Mouse (Mus musculus): ENCODE data around the gene Tecr. TPM values are rescaled to one million over a fixed set of nuclear protein-coding genes. Genes with fewer than 3 reads are reported as not detected.

Gene Tecr
- polyA plus RNA-seq, 1 experiment from 2014 or later, result 347 TPM

- H3K27me3 ChIP-seq (ENCODE audit: control insufficient read depth, insufficient read depth, low read depth, low read length), result no peaks in the 10 kb centered on the region
- H3K27ac ChIP-seq (ENCODE audit: low read length), result 0 out of 2 replicates have a peak overlapping the region, but pooled peaks have one; percentile 47
- peak overlapping the region; percentile 88 for H3K4me2 ChIP-seq (ENCODE audit: low read depth, low read length)
- 0 out of 2 replicates have a peak, but pooled peaks cover 4% of the 10 kb centered on the region for H3K36me3 ChIP-seq (ENCODE audit: control insufficient read depth, insufficient read depth)
- H3K4me3 ChIP-seq (ENCODE audit: low read depth, low read length), result peak overlapping the region; percentile 91
- no peaks in the 10 kb centered on the region for H3K9me3 ChIP-seq (replicated peaks; ENCODE audit: control insufficient read depth, low read length)
- peaks cover 44% of the 10 kb centered on the region for H3K4me1 ChIP-seq (ENCODE audit: control insufficient read depth, low read depth, low read length)
- H3K9ac ChIP-seq (ENCODE audit: low read depth, low read length), result 0 out of 2 replicates have a peak overlapping the region, but pooled peaks have one; percentile 10
- peak; percentile 55 for ATAC-seq (ENCODE audit: low read depth)
- WGBS (ENCODE audit: insufficient replicate concordance), result 73% methylated on average over 9 of the region's 9 CpGs
Observed at GRCm38 (mm10) chr8:83565731-83566375, 41.9 kb downstream of the Tecr start.

DNA sequence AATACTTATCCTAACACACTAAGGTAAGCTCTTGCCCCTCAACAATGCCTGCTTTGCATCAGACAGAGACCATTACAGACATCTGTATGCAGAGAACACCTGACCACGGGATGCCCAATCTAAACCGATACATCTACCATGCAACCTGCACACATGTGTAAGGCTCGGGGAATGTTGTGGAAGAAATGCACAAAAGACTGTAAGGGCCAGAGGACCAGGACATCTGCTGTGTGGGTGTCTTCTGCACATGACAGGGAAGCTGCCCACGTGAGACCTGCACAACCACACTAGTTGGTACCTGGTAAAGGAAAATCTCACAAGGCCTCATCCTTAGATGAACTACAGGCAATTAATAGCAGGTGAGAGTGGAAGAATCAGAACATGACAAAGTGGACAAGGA lies 44.5 kb downstream of the Tecr start:
- no peak for ATAC-seq (ENCODE audit: low read depth)
- H3K27ac ChIP-seq (ENCODE audit: low read length), result no peak overlapping the region
- WGBS (ENCODE audit: insufficient replicate concordance), result 67% methylated on average over 4 of the region's 4 CpGs
- H3K4me3 ChIP-seq (ENCODE audit: low read depth, low read length), result no peak overlapping the region
- no peaks in the 10 kb centered on the region for H3K27me3 ChIP-seq (ENCODE audit: control insufficient read depth, insufficient read depth, low read depth, low read length)
- no peaks in the 10 kb centered on the region for H3K9me3 ChIP-seq (replicated peaks; ENCODE audit: control insufficient read depth, low read length)
- H3K4me2 ChIP-seq (ENCODE audit: low read depth, low read length), result no peak overlapping the region; the same call in 1 of the 2 replicates
- H3K36me3 ChIP-seq (ENCODE audit: control insufficient read depth, insufficient read depth), result no peaks in the 10 kb centered on the region
- peak overlapping the region; percentile 26; the same call in 1 of the 2 replicates for H3K9ac ChIP-seq (ENCODE audit: low read depth, low read length)
- H3K4me1 ChIP-seq (ENCODE audit: control insufficient read depth, low read depth, low read length), result peaks cover 42% of the 10 kb centered on the region

GRCm38 (mm10) chr8:83562669-83563068 lies 45.1 kb downstream of the Tecr start:
- ATAC-seq (ENCODE audit: low read depth), result peak; percentile 53
- Histone ChIP-seq H3K9ac (ENCODE audit: low read depth, low read length) (peak overlapping the region; percentile 26), H3K36me3 (ENCODE audit: control insufficient read depth, insufficient read depth) (no peaks in the 10 kb centered on the region), H3K4me1 (ENCODE audit: control insufficient read depth, low read depth, low read length) (peaks cover 37% of the 10 kb centered on the region), H3K9me3 (replicated peaks; ENCODE audit: control insufficient read depth, low read length) (no peaks in the 10 kb centered on the region), H3K4me2 (ENCODE audit: low read depth, low read length) (peak overlapping the region; percentile 45), H3K27me3 (ENCODE audit: control insufficient read depth, insufficient read depth, low read depth, low read length) (no peaks in the 10 kb centered on the region), H3K27ac (ENCODE audit: low read length) (peak overlapping the region; percentile 39; the same call in 1 of the 2 replicates), H3K4me3 (ENCODE audit: low read depth, low read length) (peak overlapping the region; percentile 9; the same call in 1 of the 2 replicates)
- 15% methylated on average over 3 of the region's 3 CpGs for WGBS (ENCODE audit: insufficient replicate concordance)

DNA sequence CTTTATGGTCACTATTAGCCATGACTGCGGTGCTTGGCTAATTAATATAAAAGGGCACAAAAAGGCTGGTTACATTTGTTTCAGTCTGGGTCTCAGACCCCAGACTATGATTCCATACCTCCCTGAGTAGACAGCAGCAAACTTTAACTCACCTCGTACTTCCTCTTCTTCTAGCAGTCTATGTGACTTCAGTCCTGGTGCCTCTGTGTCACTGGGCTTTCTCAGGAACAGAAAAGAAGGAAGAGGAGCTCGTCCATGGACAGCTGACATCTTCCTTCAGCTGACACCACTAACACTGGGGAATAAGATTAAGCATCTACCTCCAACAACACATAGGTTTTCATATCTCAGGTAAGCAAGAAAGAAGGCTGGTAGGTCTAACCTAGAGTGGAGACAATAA lies 72.0 kb downstream of the Tecr start, which contains the start of gene Olfr370:
Gene Olfr370 (plus strand): TSS at position 45 of the 400 bp plus-strand sequence.
- Histone ChIP-seq H3K4me1 (ENCODE audit: control insufficient read depth, low read depth, low read length) (no peaks in the 10 kb centered on the region), H3K9ac (ENCODE audit: low read depth, low read length) (no peak within 1 kb of the TSS), H3K9me3 (replicated peaks; ENCODE audit: control insufficient read depth, low read length) (no peaks in the 10 kb centered on the region), H3K4me2 (ENCODE audit: low read depth, low read length) (no peak within 1 kb of the TSS), H3K27ac (ENCODE audit: low read length) (no peak within 1 kb of the TSS), H3K4me3 (ENCODE audit: low read depth, low read length) (no peak within 1 kb of the TSS), H3K36me3 (ENCODE audit: control insufficient read depth, insufficient read depth) (no peaks in the 10 kb centered on the region), H3K27me3 (ENCODE audit: control insufficient read depth, insufficient read depth, low read depth, low read length) (no peaks in the 10 kb centered on the region)
- no peak for ATAC-seq (ENCODE audit: low read depth)
- 43% methylated on average over 3 of the region's 3 CpGs for WGBS (ENCODE audit: insufficient replicate concordance)

DNA sequence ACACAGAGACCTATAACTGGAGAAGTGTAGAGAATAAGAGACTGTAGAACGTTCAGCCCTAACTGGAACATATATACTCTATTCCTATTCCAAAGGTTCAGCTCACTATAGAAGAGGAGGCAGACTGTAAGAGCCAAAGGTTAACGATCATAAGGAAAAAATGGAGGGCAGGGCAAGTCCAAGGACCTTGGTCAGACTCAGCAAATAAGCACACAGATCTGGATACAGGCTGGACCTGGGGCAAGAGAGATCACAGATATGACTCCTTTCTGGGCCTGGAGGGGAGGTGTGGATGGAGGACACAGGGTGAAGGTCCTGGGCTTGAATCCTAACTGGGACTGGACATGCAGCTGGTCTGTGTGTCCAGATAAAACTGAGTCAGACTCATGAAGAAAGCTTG lies 73.0 kb downstream of the Tecr start:
- Histone ChIP-seq H3K4me1 (ENCODE audit: control insufficient read depth, low read depth, low read length) (no peaks in the 10 kb centered on the region), H3K4me2 (ENCODE audit: low read depth, low read length) (no peak overlapping the region), H3K36me3 (ENCODE audit: control insufficient read depth, insufficient read depth) (no peaks in the 10 kb centered on the region), H3K9me3 (replicated peaks; ENCODE audit: control insufficient read depth, low read length) (no peaks in the 10 kb centered on the region), H3K27me3 (ENCODE audit: control insufficient read depth, insufficient read depth, low read depth, low read length) (no peaks in the 10 kb centered on the region), H3K4me3 (ENCODE audit: low read depth, low read length) (no peak overlapping the region), H3K27ac (ENCODE audit: low read length) (no peak overlapping the region), H3K9ac (ENCODE audit: low read depth, low read length) (no peak overlapping the region)
- WGBS (ENCODE audit: insufficient replicate concordance), result 54% methylated on average over 2 of the region's 2 CpGs
- ATAC-seq (ENCODE audit: low read depth), result no peak

Other genes starting within 250 kb of the Tecr start
- 0.20 and 0.30 TPM in 2 replicates for gene Clgn, start 218.1 kb downstream of the Tecr start, polyA plus RNA-seq (2015; fragmentation: Nextera tagmentation; extraction: Ambion mirVana)
- 45.7 and 52.9 TPM in 2 replicates for gene Scoc, start 149.6 kb downstream of the Tecr start, polyA plus RNA-seq (2015; fragmentation: Nextera tagmentation; extraction: Ambion mirVana)
- not detected in 2 replicates for gene Olfr370, start 72.2 kb downstream of the Tecr start, polyA plus RNA-seq (2015; fragmentation: Nextera tagmentation; extraction: Ambion mirVana)
- gene Ndufb7, start 41.3 kb downstream of the Tecr start, polyA plus RNA-seq (2015; fragmentation: Nextera tagmentation; extraction: Ambion mirVana), result 214 and 230 TPM in 2 replicates
- 50.1 and 51.7 TPM in 2 replicates for gene Dnajb1, start 222 bp upstream of the Tecr start, polyA plus RNA-seq (2015; fragmentation: Nextera tagmentation; extraction: Ambion mirVana)
- gene Gipc1, start 44.7 kb upstream of the Tecr start, polyA plus RNA-seq (2015; fragmentation: Nextera tagmentation; extraction: Ambion mirVana), result 47.0 and 48.6 TPM in 2 replicates
- gene Ptger1, start 58.7 kb upstream of the Tecr start, polyA plus RNA-seq (2015; fragmentation: Nextera tagmentation; extraction: Ambion mirVana), result 0.12 and 0.53 TPM in 2 replicates
- 9.6 and 9.8 TPM in 2 replicates for gene Pkn1, start 91.2 kb upstream of the Tecr start, polyA plus RNA-seq (2015; fragmentation: Nextera tagmentation; extraction: Ambion mirVana)
- gene Ddx39, start 107.2 kb upstream of the Tecr start, polyA plus RNA-seq (2015; fragmentation: Nextera tagmentation; extraction: Ambion mirVana), result 149 and 167 TPM in 2 replicates
- gene Adgre5, start 133.4 kb upstream of the Tecr start, polyA plus RNA-seq (2015; fragmentation: Nextera tagmentation; extraction: Ambion mirVana), result 16.2 and 18.3 TPM in 2 replicates